Mouse (Mus musculus) lung, embryonic 14.5 days (tissue): ENCODE data around the gene Cblc. TPM values are rescaled to one million over a fixed set of nuclear protein-coding genes. Genes with fewer than 3 reads are reported as not detected.
"Not testable (repeated sequence)": the region's sequence is repeated elsewhere in the genome, so short reads cannot be mapped to it uniquely, and the experiment has no call there.

Experiments
- ATAC-seq: fragments of 200-750 bp; cut with Nextera tagmentation; 2 replicates; pipeline ENCODE4 v1.8.0; 2017; ENCODE audit warnings: mild to moderate bottlenecking, moderate TSS enrichment, moderate library complexity; ENCODE audit not compliant: insufficient read depth
- DNase-seq: peaks from one replicate; pipeline ENCODE4 v3.0.0-alpha.2; 2015
- H3K27ac ChIP-seq: fragments of 300-500 bp; sonication (generic); 2 replicates; pipeline ENCODE4 v1.5.1; 2014; ENCODE audit warnings: low read depth, mild to moderate bottlenecking, moderate library complexity
- H3K27me3 ChIP-seq: fragments of 300-500 bp; sonication (generic); 2 replicates; pipeline ENCODE4 v1.6.1; 2014; ENCODE audit warnings: low read length, control low read depth; ENCODE audit not compliant: insufficient read depth
- H3K36me3 ChIP-seq: fragments of 300-500 bp; sonication (generic); 2 replicates; pipeline ENCODE4 v1.6.1; 2014; ENCODE audit warnings: control low read depth; ENCODE audit not compliant: insufficient read depth
- H3K4me1 ChIP-seq: fragments of 300-500 bp; sonication (generic); 2 replicates; pipeline ENCODE4 v1.6.1; 2014; ENCODE audit warnings: antibody characterized with exemption, control low read depth; ENCODE audit not compliant: insufficient read depth
- H3K4me2 ChIP-seq: fragments of 300-500 bp; sonication (generic); 2 replicates; pipeline ENCODE4 v1.6.1; 2014; ENCODE audit warnings: mild to moderate bottlenecking
- H3K4me3 ChIP-seq: fragments of 300-500 bp; sonication (generic); 2 replicates; pipeline ENCODE4 v1.5.1; 2014; ENCODE audit warnings: low read depth, low read length
- H3K9ac ChIP-seq: fragments of 300-500 bp; sonication (generic); 2 replicates; pipeline ENCODE4 v1.6.1; 2014
- H3K9me3 ChIP-seq: fragments of 300-500 bp; sonication (generic); 2 replicates; pipeline ENCODE4 v1.6.1; 2016; ENCODE audit warnings: low read depth, low read length, control low read depth
- CTCF ChIP-seq: IDR thresholded peaks from 2 replicates; pipeline ENCODE4 v1.5.1; 2016; ENCODE audit warnings: antibody characterized with exemption, low read depth
- WGBS: fragments of 180-500 bp; shearing (Covaris S2); extraction: QIAGEN DNeasy Blood & Tissue Kit; methylation state at CpG from one replicate; pipeline ENCODE4 v1.1.7; 2014; 5-methylcytosine and 5-hydroxymethylcytosine counted together
- polyA plus RNA-seq: library from polyadenylated mRNA; unstranded; fragments of >200 nt; fragmentation: Nextera tagmentation; extraction: Ambion mirVana; gene quantifications from 2 replicates; pipeline ENCODE4 v1.2.1, GENCODE M21; 2014

Gene Cblc
- polyA plus RNA-seq, 1 experiment from 2014 or later: 6.8 TPM

DNA sequence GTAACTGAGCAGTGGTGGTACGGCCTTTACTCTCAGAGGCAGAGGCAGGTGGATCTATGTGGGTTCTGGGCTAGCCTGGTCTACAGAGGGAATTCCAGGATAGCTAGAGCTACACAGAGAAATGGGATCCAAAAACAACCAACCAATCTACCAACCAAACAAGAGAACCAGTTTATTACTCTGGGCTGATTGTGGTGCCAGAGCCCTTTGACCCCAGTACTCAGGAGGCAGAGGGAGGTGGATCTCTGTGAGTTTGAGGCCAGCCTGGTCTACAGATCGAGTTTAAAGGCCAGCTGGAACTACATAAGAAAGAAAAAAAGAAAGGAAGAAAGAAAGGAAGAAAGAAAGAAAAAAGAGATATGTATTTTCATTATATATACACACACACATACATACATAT, 1.4 kb downstream of the Cblc start:
- no peak for ATAC-seq
- Histone ChIP-seq H3K9ac (no peak overlapping the region), H3K27ac (no peak overlapping the region), H3K4me1 (no peaks in the 10 kb centered on the region), H3K4me2 (no peak overlapping the region), H3K36me3 (no peaks in the 10 kb centered on the region), H3K4me3 (no peak overlapping the region), H3K9me3 (no peaks in the 10 kb centered on the region), H3K27me3 (peaks cover 18% of the 10 kb centered on the region)
- TF ChIP-seq CTCF: no peak
- DNase-seq: no peak
- 64% methylated on average over 2 of the region's 2 CpGs for WGBS

DNA sequence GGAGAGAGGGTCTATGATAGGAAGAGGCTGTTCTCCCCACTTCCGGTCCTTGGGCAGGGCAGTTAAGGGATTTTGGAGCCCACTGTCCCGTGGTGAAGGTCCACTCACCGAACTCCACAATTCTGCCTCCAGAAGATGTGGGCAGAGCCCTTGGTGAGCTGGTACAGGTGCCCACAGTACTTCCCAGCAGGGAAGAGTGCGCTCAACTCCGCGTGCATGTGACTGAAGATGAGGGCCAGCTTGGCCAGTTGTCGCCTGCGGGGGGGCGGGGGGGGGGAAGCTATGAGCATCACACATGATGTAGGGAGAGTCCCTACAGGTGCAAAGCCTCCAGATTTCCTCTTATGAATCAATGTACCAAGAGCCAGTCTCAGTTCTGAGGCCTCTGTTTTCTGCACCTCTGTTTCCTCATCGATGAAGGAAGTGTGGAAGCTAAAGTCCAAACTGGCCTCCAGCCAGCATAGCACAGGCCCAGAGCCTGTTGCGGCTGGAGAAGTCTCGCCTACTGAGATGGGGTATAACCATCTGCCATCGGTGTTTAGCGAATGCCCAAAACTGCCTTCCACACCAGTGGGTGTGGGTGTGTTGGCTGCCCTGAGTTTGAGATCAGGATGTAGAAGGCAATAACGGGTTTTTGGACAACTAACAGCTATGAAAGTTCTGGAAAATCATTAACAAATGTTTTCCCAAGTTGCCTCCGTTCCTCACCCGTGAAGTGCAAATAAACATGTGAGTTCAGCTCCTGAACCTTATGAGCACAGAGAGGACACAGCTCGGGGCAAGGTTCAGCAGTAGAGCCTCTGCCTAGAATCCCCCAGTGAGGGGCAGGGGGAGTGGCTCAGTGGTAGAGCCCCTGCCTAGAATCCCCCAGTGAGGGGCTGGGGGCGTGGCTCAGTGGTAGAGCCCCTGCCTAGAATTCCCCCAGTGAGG, 3.6 kb downstream of the Cblc start:
- no peak for ATAC-seq
- Histone ChIP-seq H3K9ac (no peak overlapping the region), H3K9me3 (no peaks in the 10 kb centered on the region), H3K36me3 (no peaks in the 10 kb centered on the region), H3K27ac (no peak overlapping the region), H3K4me1 (no peaks in the 10 kb centered on the region), H3K4me2 (no peak overlapping the region), H3K27me3 (peaks cover 18% of the 10 kb centered on the region), H3K4me3 (no peak overlapping the region)
- no peak for TF ChIP-seq CTCF
- no peak for DNase-seq
- 73% methylated on average over 19 of the region's 19 CpGs for WGBS

DNA sequence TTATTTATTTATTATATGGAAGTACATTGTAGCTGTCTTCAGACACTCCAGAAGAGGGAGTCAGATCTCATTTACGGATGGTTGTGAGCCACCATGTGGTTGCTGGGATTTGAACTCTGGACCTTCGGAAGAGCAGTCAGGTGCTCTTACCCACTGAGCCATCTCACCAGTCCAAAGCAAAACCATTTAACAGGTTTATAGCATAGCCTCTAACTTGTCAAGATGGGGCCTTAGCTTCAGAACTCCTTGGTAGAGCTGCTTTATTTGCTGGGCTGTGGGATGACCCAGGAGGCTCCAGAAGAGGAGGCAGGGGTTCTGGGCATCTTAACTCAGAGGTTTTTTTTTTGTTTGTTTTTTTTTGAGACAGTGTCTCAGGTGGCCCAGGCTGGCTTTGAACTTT, 5.1 kb downstream of the Cblc start:
- WGBS: 89% methylated on average over 2 of the region's 2 CpGs
- not testable (repeated sequence) for H3K27me3 ChIP-seq, H3K4me3 ChIP-seq, H3K9me3 ChIP-seq, DNase-seq, H3K4me1 ChIP-seq, H3K4me2 ChIP-seq, H3K36me3 ChIP-seq, H3K9ac ChIP-seq, ATAC-seq, H3K27ac ChIP-seq

DNA sequence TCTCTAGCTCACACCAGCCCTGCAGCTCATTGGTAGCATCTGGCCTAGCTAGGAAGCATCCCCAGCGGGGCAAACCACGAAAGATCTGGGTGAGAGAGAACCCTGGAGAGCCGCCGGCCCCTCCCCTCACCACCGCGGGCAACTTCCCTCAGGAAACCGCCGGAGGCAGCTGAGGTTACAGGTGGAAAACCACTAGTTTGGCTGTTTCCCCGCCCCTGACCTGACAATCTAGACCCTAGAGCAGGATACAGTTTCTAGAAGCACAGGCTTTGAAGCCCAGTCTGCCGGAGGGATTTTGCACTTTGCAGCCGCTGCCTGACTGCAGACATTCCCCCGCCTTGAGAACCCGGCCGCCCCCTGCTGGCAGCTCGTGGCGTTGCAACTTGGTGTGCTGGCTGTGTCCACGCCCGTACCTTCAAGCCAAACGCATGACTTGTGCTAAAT, 6.7 kb downstream of the Cblc start:
- no peaks in the 10 kb centered on the region for H3K9me3 ChIP-seq
- H3K36me3 ChIP-seq: no peaks in the 10 kb centered on the region
- no peaks in the 10 kb centered on the region for H3K4me1 ChIP-seq
- under 1% methylated on average over 19 of the region's 19 CpGs for WGBS
- ATAC-seq (peak; percentile 76), DNase-seq (peak; percentile 95)
- peak overlapping the region; percentile 26 for H3K4me3 ChIP-seq
- H3K27me3 ChIP-seq: no peaks in the 10 kb centered on the region
- no peak overlapping the region for H3K27ac ChIP-seq
- peak overlapping the region; percentile 67 for H3K4me2 ChIP-seq
- peak overlapping the region; percentile 42; the same call in 1 of the 2 replicates for H3K9ac ChIP-seq
- peak; percentile 99 for TF ChIP-seq CTCF

DNA sequence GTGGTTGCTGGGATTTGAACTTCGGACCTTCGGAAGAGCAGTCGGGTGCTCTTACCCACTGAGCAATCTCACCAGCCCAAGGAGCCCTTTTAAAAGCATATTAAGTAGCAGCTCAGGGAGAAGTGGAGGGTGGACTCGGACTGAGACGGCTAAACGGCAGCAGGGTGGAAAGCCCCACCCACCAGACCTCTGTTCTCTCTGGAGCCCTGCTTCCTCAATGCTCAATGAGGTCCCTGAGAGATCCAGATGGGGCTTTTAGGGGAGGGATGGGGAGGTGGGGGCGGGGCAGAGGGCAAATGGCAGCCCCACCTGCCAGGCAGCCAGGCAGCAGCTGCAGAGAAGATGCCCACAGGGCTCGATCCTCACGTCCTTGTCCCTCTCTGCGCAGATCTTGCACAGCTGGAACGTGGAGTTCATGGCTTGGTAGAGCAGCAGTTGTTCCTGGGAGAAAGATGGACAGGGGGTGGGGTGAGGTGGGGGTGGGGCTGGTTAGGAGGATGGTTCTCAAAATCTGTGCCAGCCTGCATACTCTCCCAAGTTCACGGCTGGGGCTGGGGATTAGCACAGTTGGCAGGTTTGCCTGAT, 10.6 kb downstream of the Cblc start:
- no peaks in the 10 kb centered on the region for H3K27me3 ChIP-seq
- H3K36me3 ChIP-seq: no peaks in the 10 kb centered on the region
- no peak for TF ChIP-seq CTCF
- ATAC-seq (no peak), DNase-seq (no peak)
- no peak overlapping the region for H3K9ac ChIP-seq
- no peak overlapping the region for H3K4me3 ChIP-seq
- no peak overlapping the region for H3K27ac ChIP-seq
- H3K4me1 ChIP-seq: no peaks in the 10 kb centered on the region
- H3K4me2 ChIP-seq: no peak overlapping the region
- H3K9me3 ChIP-seq: no peaks in the 10 kb centered on the region
- WGBS: 50% methylated on average over 12 of the region's 12 CpGs

DNA sequence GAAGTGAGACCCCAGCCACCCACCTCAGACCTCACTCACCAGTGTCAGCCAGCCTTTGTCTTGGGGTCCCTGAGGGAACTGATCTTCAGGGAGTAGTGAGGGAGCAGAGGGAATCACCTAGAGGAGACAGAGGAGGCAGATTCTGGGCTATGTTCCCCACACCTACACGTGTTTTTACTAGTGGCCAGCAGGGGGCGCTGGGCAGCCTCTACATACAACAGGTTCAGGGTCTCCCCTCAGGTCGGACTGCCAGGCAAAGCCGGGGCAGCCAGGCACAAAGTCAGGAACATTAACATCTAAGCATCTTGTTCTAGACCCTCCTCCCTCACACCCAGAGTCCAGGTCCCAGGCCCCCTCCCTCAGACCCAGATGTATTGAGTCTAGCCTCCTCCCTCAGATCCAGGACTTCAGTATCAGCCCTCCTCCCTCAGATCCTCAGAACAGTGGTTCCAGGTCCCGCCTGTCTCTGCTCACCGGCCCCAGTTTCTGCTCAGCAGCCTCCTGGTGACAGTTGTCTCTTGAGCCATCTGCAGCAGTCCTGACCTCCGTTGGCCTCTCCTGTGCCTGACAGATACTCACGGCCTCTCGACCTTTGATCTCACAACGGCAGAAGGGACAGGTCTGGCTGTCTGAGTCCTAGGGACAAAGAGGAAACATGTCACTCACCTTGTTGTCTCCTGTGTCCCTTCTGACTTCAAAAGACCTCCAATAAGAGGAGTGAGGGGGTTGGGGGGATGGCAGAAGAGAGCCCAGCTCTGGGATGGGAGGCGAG, 11.7 kb downstream of the Cblc start:
- DNase-seq: no peak
- Histone ChIP-seq H3K4me2 (no peak overlapping the region), H3K36me3 (no peaks in the 10 kb centered on the region), H3K9ac (no peak overlapping the region), H3K4me1 (no peaks in the 10 kb centered on the region), H3K4me3 (no peak overlapping the region), H3K27me3 (no peaks in the 10 kb centered on the region), H3K27ac (no peak overlapping the region), H3K9me3 (no peaks in the 10 kb centered on the region)
- ATAC-seq: no peak
- 21% methylated on average over 11 of the region's 11 CpGs for WGBS
- peak; percentile 55 for TF ChIP-seq CTCF

DNA sequence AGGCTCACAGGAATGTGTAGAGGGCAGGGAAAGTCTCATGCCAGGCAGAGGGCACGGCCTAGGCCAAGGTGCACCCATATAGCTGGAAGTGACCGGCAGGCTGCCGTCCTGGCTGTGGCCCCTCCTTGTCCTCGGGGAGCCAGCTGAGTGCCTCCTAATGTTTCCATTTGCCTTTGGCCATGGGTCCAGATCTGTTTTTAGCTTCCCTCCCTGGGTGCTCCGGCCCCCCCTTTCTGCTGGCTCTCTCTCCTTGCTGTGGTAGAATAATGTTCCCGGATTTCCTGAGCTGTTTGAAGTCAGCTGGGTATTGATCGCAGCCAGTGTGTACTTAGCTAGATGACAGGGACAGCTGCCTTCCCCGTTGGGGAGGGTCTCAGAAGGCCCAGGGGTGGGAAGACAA, 13.0 kb downstream of the Cblc start:
- Histone ChIP-seq H3K9me3 (no peaks in the 10 kb centered on the region), H3K27me3 (no peaks in the 10 kb centered on the region), H3K9ac (no peak overlapping the region), H3K27ac (no peak overlapping the region), H3K4me3 (no peak overlapping the region), H3K4me1 (no peaks in the 10 kb centered on the region), H3K4me2 (no peak overlapping the region), H3K36me3 (no peaks in the 10 kb centered on the region)
- 73% methylated on average over 8 of the region's 8 CpGs for WGBS
- no peak for ATAC-seq
- no peak for DNase-seq
- no peak for TF ChIP-seq CTCF
